Mouse (Mus musculus) embryonic facial prominence, embryonic 14.5 days (tissue): ENCODE data around the gene Nos1. TPM values are rescaled to one million over a fixed set of nuclear protein-coding genes. Genes with fewer than 3 reads are reported as not detected.
A peak's percentile ranks its signal among the peaks of the same experiment; 100 is the strongest.

Source experiments
- ATAC-seq: fragments of 200-750 bp; cut with Nextera tagmentation; 2 replicates; pipeline ENCODE4 v1.8.0; 2017; ENCODE audit warnings: low read depth, moderate number of reproducible peaks, moderate TSS enrichment
- DNase-seq: peaks from one replicate; pipeline ENCODE4 v3.0.0-alpha.2; 2015; ENCODE audit warnings: low spot score
- H3K27ac ChIP-seq: fragments of 300-500 bp; sonication (generic); replicated peaks from 2 replicates; pipeline ENCODE4 v1.5.1; 2014; ENCODE audit warnings: low read depth, mild to moderate bottlenecking, low read length, moderate library complexity
- H3K27me3 ChIP-seq: fragments of 300-500 bp; sonication (generic); replicated peaks from 2 replicates; pipeline ENCODE4 v1.6.1; 2014; ENCODE audit warnings: low read length; ENCODE audit not compliant: control insufficient read depth, insufficient read depth
- H3K36me3 ChIP-seq: fragments of 300-500 bp; sonication (generic); 2 replicates; pipeline ENCODE4 v1.6.1; 2014; ENCODE audit warnings: low read length, mixed read lengths; ENCODE audit not compliant: control insufficient read depth, insufficient read depth
- H3K4me1 ChIP-seq: fragments of 300-500 bp; sonication (generic); 2 replicates; pipeline ENCODE4 v1.6.1; 2014; ENCODE audit warnings: antibody characterized with exemption, low read length; ENCODE audit not compliant: control insufficient read depth, insufficient read depth
- H3K4me2 ChIP-seq: fragments of 300-500 bp; sonication (generic); 2 replicates; pipeline ENCODE4 v1.6.1; 2014; ENCODE audit warnings: low read depth, mild to moderate bottlenecking, low read length, moderate library complexity, mixed read lengths
- H3K4me3 ChIP-seq: fragments of 300-500 bp; sonication (generic); 2 replicates; pipeline ENCODE4 v1.5.1; 2014; ENCODE audit warnings: low read depth, mild to moderate bottlenecking, low read length
- H3K9ac ChIP-seq: fragments of 300-500 bp; sonication (generic); 2 replicates; pipeline ENCODE4 v1.6.1; 2014; ENCODE audit warnings: low read depth, mild to moderate bottlenecking, low read length, moderate library complexity, mixed read lengths
- H3K9me3 ChIP-seq: fragments of 300-500 bp; sonication (generic); 2 replicates; pipeline ENCODE4 v1.6.1; 2016; ENCODE audit warnings: low read length; ENCODE audit not compliant: control insufficient read depth
- WGBS: fragments of 180-500 bp; shearing (Covaris S2); extraction: QIAGEN DNeasy Blood & Tissue Kit; methylation state at CpG from one replicate; pipeline ENCODE4 v1.1.7; 2014; 5-methylcytosine and 5-hydroxymethylcytosine counted together
- polyA plus RNA-seq: library from polyadenylated mRNA; unstranded; fragments of >200 nt; fragmentation: Nextera tagmentation; extraction: Ambion mirVana; gene quantifications from 2 replicates; pipeline ENCODE4 v1.2.1, GENCODE M21; 2014

Nos1 gene
- polyA plus RNA-seq, 1 experiment from 2014 or later: 2.5 TPM

GRCm38 (mm10) chr5:117781178-117781577 is 346 bp downstream of the Nos1 start:
- Histone ChIP-seq H3K4me2 (peak overlapping the region; percentile 34; the same call in 1 of the 2 replicates), H3K4me1 (peaks cover 10% of the 10 kb centered on the region), H3K9ac (no peak overlapping the region), H3K27me3 (no peaks in the 10 kb centered on the region), H3K27ac (no peak overlapping the region), H3K9me3 (no peaks in the 10 kb centered on the region), H3K4me3 (no peak overlapping the region), H3K36me3 (no peaks in the 10 kb centered on the region)
- ATAC-seq (no peak), DNase-seq (no peak)
- 31% methylated on average over 3 of the region's 6 CpGs for WGBS

GRCm38 (mm10) chr5:117790071-117790470 is 9.2 kb downstream of the Nos1 start:
- DNase-seq (no peak), ATAC-seq (no peak)
- no peak overlapping the region for H3K9ac ChIP-seq
- H3K27me3 ChIP-seq: no peaks in the 10 kb centered on the region
- no peaks in the 10 kb centered on the region for H3K4me1 ChIP-seq
- H3K36me3 ChIP-seq: no peaks in the 10 kb centered on the region
- 66% methylated on average over 6 of the region's 6 CpGs for WGBS
- H3K4me2 ChIP-seq: no peak overlapping the region
- H3K9me3 ChIP-seq: no peaks in the 10 kb centered on the region
- H3K27ac ChIP-seq: no peak overlapping the region
- H3K4me3 ChIP-seq: no peak overlapping the region

GRCm38 (mm10) chr5:117791875-117792274 is 11.0 kb downstream of the Nos1 start:
- no peak for ATAC-seq
- no peak overlapping the region for H3K4me2 ChIP-seq
- no peaks in the 10 kb centered on the region for H3K36me3 ChIP-seq
- H3K27me3 ChIP-seq: no peaks in the 10 kb centered on the region
- 85% methylated on average over 14 of the region's 14 CpGs for WGBS
- no peak for DNase-seq
- H3K9me3 ChIP-seq: no peaks in the 10 kb centered on the region
- H3K4me3 ChIP-seq: no peak overlapping the region
- H3K27ac ChIP-seq: no peak overlapping the region
- H3K4me1 ChIP-seq: no peaks in the 10 kb centered on the region
- H3K9ac ChIP-seq: no peak overlapping the region

GRCm38 (mm10) chr5:117800849-117801248 is 20.0 kb downstream of the Nos1 start:
- ATAC-seq: no peak
- Histone ChIP-seq H3K4me3 (no peak overlapping the region), H3K9ac (no peak overlapping the region), H3K36me3 (no peaks in the 10 kb centered on the region), H3K4me2 (no peak overlapping the region), H3K27me3 (no peaks in the 10 kb centered on the region), H3K9me3 (no peaks in the 10 kb centered on the region), H3K4me1 (0 out of 2 replicates have a peak, but pooled peaks cover 7% of the 10 kb centered on the region), H3K27ac (no peak overlapping the region)
- DNase-seq: no peak
- WGBS: 55% methylated on average over 9 of the region's 9 CpGs

GRCm38 (mm10) chr5:117802071-117802521 is 21.3 kb downstream of the Nos1 start:
- WGBS: 80% methylated on average over 11 of the region's 11 CpGs
- H3K9ac ChIP-seq: no peak overlapping the region
- no peaks in the 10 kb centered on the region for H3K36me3 ChIP-seq
- H3K4me1 ChIP-seq: 0 out of 2 replicates have a peak, but pooled peaks cover 7% of the 10 kb centered on the region
- H3K27me3 ChIP-seq: no peaks in the 10 kb centered on the region
- H3K4me3 ChIP-seq: no peak overlapping the region
- H3K27ac ChIP-seq: no peak overlapping the region
- ATAC-seq (peak; percentile 67), DNase-seq (peak; percentile 34)
- no peak overlapping the region for H3K4me2 ChIP-seq
- H3K9me3 ChIP-seq: no peaks in the 10 kb centered on the region

GRCm38 (mm10) chr5:117803551-117803950 is 22.7 kb downstream of the Nos1 start:
- 62% methylated on average over 7 of the region's 7 CpGs for whole genome bisulfite sequencing
- no peak overlapping the region for H3K9ac ChIP-seq
- H3K4me2 ChIP-seq: no peak overlapping the region

GRCm38 (mm10) chr5:117810930-117811329 is 30.1 kb downstream of the Nos1 start:
- no peak overlapping the region for H3K9ac ChIP-seq
- no peaks in the 10 kb centered on the region for H3K9me3 ChIP-seq
- H3K4me3 ChIP-seq: no peak overlapping the region
- 83% methylated on average over 7 of the region's 7 CpGs for WGBS
- no peak for ATAC-seq
- no peak overlapping the region for H3K27ac ChIP-seq
- H3K27me3 ChIP-seq: no peaks in the 10 kb centered on the region
- no peak for DNase-seq
- no peak overlapping the region for H3K4me2 ChIP-seq
- no peaks in the 10 kb centered on the region for H3K36me3 ChIP-seq
- H3K4me1 ChIP-seq: no peaks in the 10 kb centered on the region

More at GRCm38 (mm10) chr5:117803551-117803950, 22.7 kb downstream of the Nos1 start:
- Histone ChIP-seq H3K36me3 (no peaks in the 10 kb centered on the region), H3K9me3 (no peaks in the 10 kb centered on the region), H3K27ac (no peak overlapping the region), H3K4me3 (no peak overlapping the region), H3K4me1 (0 out of 2 replicates have a peak, but pooled peaks cover 7% of the 10 kb centered on the region), H3K27me3 (no peaks in the 10 kb centered on the region)
- no peak for ATAC-seq
- DNase-seq: peak; percentile 41

GRCm38 (mm10) chr5:117818800-117819199 is 38.0 kb downstream of the Nos1 start:
- Histone ChIP-seq H3K27me3 (no peaks in the 10 kb centered on the region), H3K9ac (no peak overlapping the region), H3K27ac (no peak overlapping the region), H3K4me1 (no peaks in the 10 kb centered on the region), H3K36me3 (no peaks in the 10 kb centered on the region), H3K4me2 (no peak overlapping the region), H3K9me3 (no peaks in the 10 kb centered on the region), H3K4me3 (no peak overlapping the region)
- WGBS: 71% methylated on average over 6 of the region's 6 CpGs
- ATAC-seq (no peak), DNase-seq (no peak)

GRCm38 (mm10) chr5:117820445-117820844 is 39.6 kb downstream of the Nos1 start:
- Histone ChIP-seq H3K4me1 (no peaks in the 10 kb centered on the region), H3K27ac (no peak overlapping the region), H3K36me3 (no peaks in the 10 kb centered on the region), H3K9ac (no peak overlapping the region), H3K27me3 (no peaks in the 10 kb centered on the region), H3K4me2 (no peak overlapping the region), H3K4me3 (no peak overlapping the region), H3K9me3 (no peaks in the 10 kb centered on the region)
- WGBS: 69% methylated on average over 7 of the region's 7 CpGs
- DNase-seq (no peak), ATAC-seq (no peak)
